Mouse (Mus musculus): ENCODE measurements around the gene Clcn2. TPM values are rescaled to one million over a fixed set of nuclear protein-coding genes. Genes with fewer than 3 reads are reported as not detected.
A peak's percentile ranks its signal among the peaks of the same experiment; 100 is the strongest.
"Not testable (repeated sequence)": the region's sequence is repeated elsewhere in the genome, so short reads cannot be mapped to it uniquely, and the experiment has no call there.

Gene Clcn2
- polyA plus RNA-seq, 2 experiments, result 5.6 to 16.7 TPM

DNA sequence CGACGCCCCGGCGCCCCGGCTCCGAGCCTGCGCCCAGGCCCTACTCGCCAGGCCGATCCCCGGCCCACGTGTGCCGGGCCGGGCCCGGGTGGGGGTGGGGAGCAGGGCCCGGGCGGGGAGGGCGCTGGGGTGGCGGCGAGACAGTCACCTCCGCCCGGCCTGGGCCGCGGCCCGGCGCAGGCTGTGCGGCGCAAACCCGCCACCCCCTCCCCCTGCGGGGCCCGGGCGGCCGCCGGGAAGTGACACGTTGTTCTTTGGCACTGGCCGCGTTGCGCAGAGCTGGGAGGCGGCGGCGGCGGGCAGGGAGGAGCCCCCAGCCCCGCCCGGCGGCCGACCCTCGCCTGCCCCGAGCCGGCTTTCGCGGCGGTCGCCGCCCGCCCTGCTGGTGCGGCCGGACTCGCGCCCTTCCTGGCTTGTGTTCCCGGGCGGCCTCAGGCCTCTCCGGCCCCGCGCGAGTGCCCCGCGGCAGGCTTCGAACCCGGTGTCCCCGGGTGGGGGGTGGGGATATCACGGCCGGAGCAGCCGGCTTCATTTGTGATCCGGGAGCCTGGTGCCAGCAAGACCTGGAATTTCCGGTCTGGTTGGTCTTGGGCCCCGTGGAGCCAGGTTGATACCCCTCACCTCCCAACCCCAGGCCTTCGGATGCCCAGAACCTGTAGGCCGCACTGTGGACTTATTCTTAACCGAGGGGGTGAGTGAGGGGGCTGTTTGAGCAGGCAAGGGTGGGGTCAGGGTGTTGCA lies 44.4 kb downstream of the Clcn2 start:
- H3K4me3 ChIP-seq (ENCODE audit: insufficient read depth in 1 of 2, low read depth in 2 of 2, low read length in 2 of 2), result peak overlapping the region; percentile 84 to 86
- peak overlapping the region; percentile 92 for H3K9ac ChIP-seq (replicated peaks)
- no peaks in the 10 kb centered on the region for H3K9me3 ChIP-seq (ENCODE audit: control insufficient read depth, low read length)
- peaks cover 35% of the 10 kb centered on the region for H3K36me3 ChIP-seq (replicated peaks; ENCODE audit: control insufficient read depth, insufficient read depth, low read depth)
- peak overlapping the region; percentile 77 for H3K4me2 ChIP-seq (ENCODE audit: low read depth)
- ATAC-seq (ENCODE audit: insufficient read depth), result peak; percentile 75
- peaks cover 19 to 30% of the 10 kb centered on the region in 2 experiments for H3K4me1 ChIP-seq (replicated peaks; ENCODE audit: control insufficient read depth in 2 of 2, insufficient read depth in 2 of 2, low read length in 1 of 2)
- TF ChIP-seq CTCF (IDR thresholded peaks at IDR 0.05; ENCODE audit: low read depth) (no peak), EP300 (IDR thresholded peaks at IDR 0.05; ENCODE audit: low read depth) (no peak)
- H3K27me3 ChIP-seq (ENCODE audit: control insufficient read depth, insufficient read depth, low read length), result no peaks in the 10 kb centered on the region
- WGBS (ENCODE audit: insufficient replicate concordance), result 2% methylated on average over 72 of the region's 78 CpGs
- peak overlapping the region; percentile 65 for H3K27ac ChIP-seq
- DNase-seq (ENCODE audit: low read depth in 3 of 3, low spot score in 3 of 3), result no peak

DNA sequence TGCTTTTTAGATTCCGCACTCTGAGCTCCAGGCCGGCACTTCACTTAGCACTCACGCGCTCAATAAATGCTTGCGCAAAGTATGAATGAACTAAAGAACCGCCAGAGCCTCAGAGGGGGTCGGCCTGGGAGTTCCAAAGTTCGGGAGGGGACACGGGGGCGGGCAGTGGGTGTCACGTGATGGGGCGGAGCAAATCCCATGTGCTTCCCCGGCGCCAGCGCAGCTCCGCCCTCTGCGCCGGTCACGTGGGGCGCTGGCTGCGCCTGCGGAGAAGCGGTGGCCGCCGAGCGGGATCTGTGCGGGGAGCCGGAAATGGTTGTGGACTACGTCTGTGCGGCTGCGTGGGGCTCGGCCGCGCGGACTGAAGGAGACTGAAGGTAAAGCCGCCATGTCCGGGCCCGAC lies 45.0 kb downstream of the Clcn2 start:
- DNase-seq (ENCODE audit: low read depth in 3 of 3, low spot score in 3 of 3) (peak; percentile 81 to 84 (median 82)), ATAC-seq (ENCODE audit: insufficient read depth) (peak; percentile 83)
- H3K4me1 ChIP-seq (replicated peaks; ENCODE audit: control insufficient read depth in 2 of 2, insufficient read depth in 2 of 2, low read length in 1 of 2), result peaks cover 16 to 24% of the 10 kb centered on the region in 2 experiments
- WGBS (ENCODE audit: insufficient replicate concordance), result under 1% methylated on average over 33 of the region's 38 CpGs
- H3K36me3 ChIP-seq (replicated peaks; ENCODE audit: control insufficient read depth, insufficient read depth, low read depth), result peaks cover 29% of the 10 kb centered on the region
- no peaks in the 10 kb centered on the region for H3K27me3 ChIP-seq (ENCODE audit: control insufficient read depth, insufficient read depth, low read length)
- TF ChIP-seq EP300 (IDR thresholded peaks at IDR 0.05; ENCODE audit: low read depth) (no peak), CTCF (IDR thresholded peaks at IDR 0.05; ENCODE audit: low read depth) (no peak)
- H3K9me3 ChIP-seq (ENCODE audit: control insufficient read depth, low read length), result no peaks in the 10 kb centered on the region
- H3K4me2 ChIP-seq (ENCODE audit: low read depth), result peak overlapping the region; percentile 77
- peak overlapping the region; percentile 84 to 86 for H3K4me3 ChIP-seq (ENCODE audit: insufficient read depth in 1 of 2, low read depth in 2 of 2, low read length in 2 of 2)
- H3K9ac ChIP-seq (replicated peaks), result peak overlapping the region; percentile 92
- H3K27ac ChIP-seq, result peak overlapping the region; percentile 65

DNA sequence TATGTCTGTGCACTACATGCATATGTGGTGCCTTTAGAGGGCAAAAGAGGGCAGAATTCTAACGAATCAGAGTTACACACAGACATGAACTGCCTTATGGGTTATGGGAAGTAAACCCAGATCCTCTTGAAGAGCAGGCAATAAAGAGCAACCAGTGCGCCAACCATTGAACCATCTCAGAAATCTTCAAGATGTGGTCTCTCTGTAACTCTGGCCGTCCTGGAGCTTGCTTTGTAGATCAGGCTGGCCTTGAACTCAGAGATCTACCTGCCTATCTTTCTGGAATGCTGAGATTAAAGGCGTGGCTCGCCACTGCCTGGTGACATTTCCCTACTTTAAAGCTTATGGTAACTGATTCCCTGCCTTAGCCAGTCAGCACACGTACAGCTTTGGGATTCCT lies 45.7 kb downstream of the Clcn2 start:
- Histone ChIP-seq H3K36me3 (replicated peaks; ENCODE audit: control insufficient read depth, insufficient read depth, low read depth) (peaks cover 23% of the 10 kb centered on the region), H3K4me1 (replicated peaks; ENCODE audit: control insufficient read depth in 2 of 2, insufficient read depth in 2 of 2, low read length in 1 of 2) (peaks cover 16 to 21% of the 10 kb centered on the region in 2 experiments), H3K27me3 (ENCODE audit: control insufficient read depth, insufficient read depth, low read length) (no peaks in the 10 kb centered on the region), H3K4me2 (ENCODE audit: low read depth) (peak overlapping the region; percentile 77), H3K9ac (replicated peaks) (peak overlapping the region; percentile 92; the same call in 1 of the 2 replicates), H3K4me3 (ENCODE audit: insufficient read depth in 1 of 2, low read depth in 2 of 2, low read length in 2 of 2) (peak overlapping the region in 1 of 2 experiments; percentile 84; a peak in 2 of 4 replicates), H3K9me3 (ENCODE audit: control insufficient read depth, low read length) (no peaks in the 10 kb centered on the region), H3K27ac (peak overlapping the region; percentile 12)
- 17% methylated on average over 6 of the region's 6 CpGs for WGBS (ENCODE audit: insufficient replicate concordance)
- DNase-seq (ENCODE audit: low read depth in 3 of 3, low spot score in 3 of 3), result no peak
- no peak for ATAC-seq (ENCODE audit: insufficient read depth)
- TF ChIP-seq CTCF (IDR thresholded peaks at IDR 0.05; ENCODE audit: low read depth) (no peak), EP300 (IDR thresholded peaks at IDR 0.05; ENCODE audit: low read depth) (no peak)

DNA sequence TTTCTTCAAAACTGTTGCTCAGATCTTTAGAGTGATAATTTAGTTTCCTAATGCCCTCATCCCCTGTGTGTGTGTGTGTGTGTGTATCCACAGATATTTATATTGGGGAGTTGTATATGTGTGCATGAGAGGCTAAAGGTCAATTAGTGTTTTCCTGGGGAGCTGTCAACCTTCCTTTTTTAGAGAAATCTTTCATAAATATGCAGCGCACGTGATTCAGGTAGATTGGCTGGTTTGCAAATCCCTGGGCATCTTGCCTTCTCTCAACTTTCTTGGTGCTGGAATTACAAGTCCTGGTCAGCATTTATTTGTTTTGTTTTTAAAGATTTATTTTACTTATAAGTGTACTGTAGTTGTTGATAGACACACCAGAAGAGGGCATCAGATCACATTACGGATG lies 47.3 kb downstream of the Clcn2 start:
- no peaks in the 10 kb centered on the region for H3K9me3 ChIP-seq (ENCODE audit: control insufficient read depth, low read length)
- 87% methylated on average over 3 of the region's 3 CpGs for WGBS (ENCODE audit: insufficient replicate concordance)
- no peak overlapping the region for H3K4me2 ChIP-seq (ENCODE audit: low read depth)
- no peak overlapping the region for H3K27ac ChIP-seq
- no peak for ATAC-seq (ENCODE audit: insufficient read depth)
- H3K4me1 ChIP-seq (replicated peaks; ENCODE audit: control insufficient read depth in 2 of 2, insufficient read depth in 2 of 2, low read length in 1 of 2), result peaks cover 16 to 17% of the 10 kb centered on the region in 2 experiments
- H3K36me3 ChIP-seq (replicated peaks; ENCODE audit: control insufficient read depth, insufficient read depth, low read depth), result peaks cover 7% of the 10 kb centered on the region
- no peak overlapping the region for H3K9ac ChIP-seq (replicated peaks)
- TF ChIP-seq EP300 (IDR thresholded peaks at IDR 0.05; ENCODE audit: low read depth), result no peak
- no peak for TF ChIP-seq CTCF (IDR thresholded peaks at IDR 0.05; ENCODE audit: low read depth)
- H3K4me3 ChIP-seq (ENCODE audit: insufficient read depth in 1 of 2, low read depth in 2 of 2, low read length in 2 of 2), result no peak overlapping the region
- no peaks in the 10 kb centered on the region for H3K27me3 ChIP-seq (ENCODE audit: control insufficient read depth, insufficient read depth, low read length)
- DNase-seq (ENCODE audit: low read depth in 3 of 3, low spot score in 3 of 3), result no peak

DNA sequence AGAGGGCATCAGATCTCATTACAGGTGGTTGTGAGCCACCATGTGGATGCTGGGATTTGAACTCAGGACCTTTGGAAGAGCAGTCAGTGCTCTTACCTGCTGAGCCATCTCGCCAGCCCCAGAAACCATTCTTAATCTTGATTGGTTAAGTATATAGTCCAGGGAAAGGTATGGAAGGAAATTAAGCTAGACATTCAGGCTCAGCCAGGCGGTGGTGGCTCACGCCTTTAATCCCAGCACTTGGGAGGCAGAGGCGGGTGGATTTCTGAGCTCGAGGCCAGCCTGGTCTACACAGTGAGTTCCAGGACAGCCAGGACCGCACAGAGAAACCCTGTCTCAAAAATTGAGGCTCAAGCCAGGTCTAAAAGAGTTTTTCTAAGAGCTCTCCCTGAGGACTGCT lies 49.5 kb downstream of the Clcn2 start, which contains the start of gene Eif4g1:
Eif4g1 (plus strand) TSS at position 301 of the 400 bp plus-strand sequence.
- H3K4me3 ChIP-seq (ENCODE audit: insufficient read depth in 1 of 2, low read depth in 2 of 2, low read length in 2 of 2); H3K27me3 ChIP-seq (ENCODE audit: control insufficient read depth, insufficient read depth, low read length); H3K4me2 ChIP-seq (ENCODE audit: low read depth); DNase-seq (ENCODE audit: low read depth in 3 of 3, low spot score in 3 of 3); ATAC-seq (ENCODE audit: insufficient read depth); H3K27ac ChIP-seq; H3K4me1 ChIP-seq (replicated peaks; ENCODE audit: control insufficient read depth in 2 of 2, insufficient read depth in 2 of 2, low read length in 1 of 2); H3K36me3 ChIP-seq (replicated peaks; ENCODE audit: control insufficient read depth, insufficient read depth, low read depth); H3K9me3 ChIP-seq (ENCODE audit: control insufficient read depth, low read length); H3K9ac ChIP-seq (replicated peaks): not testable (repeated sequence)
- 75% methylated on average over 4 of the region's 6 CpGs for WGBS (ENCODE audit: insufficient replicate concordance)
